Mouse (Mus musculus) CH12.LX (cell line): ENCODE data around the gene Zfp810.
A peak's percentile ranks its signal among the peaks of the same experiment; 100 is the strongest.

ENCODE experiments used
- CHD2 ChIP-seq: IDR thresholded peaks from 2 replicates; pipeline ENCODE4 v1.6.1; 2011; ENCODE audit warnings: low read length, improper control_type of control experiment
- CTCF ChIP-seq, 2 experiments: IDR thresholded peaks in 1 of 2; conservative IDR thresholded peaks in 1 of 2; 2 replicates each; pipeline ENCODE4 v1.5.1; 2011 to 2012; ENCODE audit warnings: low read depth in 2 of 2, low read length in 2 of 2, improper control_type of control experiment in 1 of 2, inconsistent platforms in 1 of 2, mild to moderate bottlenecking in 1 of 2, moderate library complexity in 1 of 2
- EP300 ChIP-seq: IDR thresholded peaks from 2 replicates; pipeline ENCODE4 v1.6.1; 2011; ENCODE audit warnings: low read length, improper control_type of control experiment
- MAFK ChIP-seq: IDR thresholded peaks from 2 replicates; pipeline ENCODE4 v1.6.1; 2011; ENCODE audit warnings: low read length, improper control_type of control experiment; ENCODE audit not compliant: insufficient replicate concordance
- MXI1 ChIP-seq: IDR thresholded peaks from 2 replicates; pipeline ENCODE4 v1.6.1; 2011; ENCODE audit warnings: mild to moderate bottlenecking, low read depth, low read length, improper control_type of control experiment
- NELFE ChIP-seq: IDR thresholded peaks from 2 replicates; pipeline ENCODE4 v1.6.1; 2011; ENCODE audit warnings: low read depth, low read length, improper control_type of control experiment
- POLR2A ChIP-seq: IDR thresholded peaks from 2 replicates; pipeline ENCODE4 v1.6.1; 2011; ENCODE audit warnings: low read depth, mild to moderate bottlenecking, improper control_type of control experiment, low read length
- TCF12 ChIP-seq: IDR thresholded peaks from 2 replicates; pipeline ENCODE4 v1.6.1; 2014; ENCODE audit warnings: low read depth, mild to moderate bottlenecking, inconsistent platforms, low read length, improper control_type of control experiment
- USF1 ChIP-seq: IDR thresholded peaks from 2 replicates; pipeline ENCODE4 v1.6.1; 2014; ENCODE audit warnings: low read depth, mild to moderate bottlenecking, inconsistent platforms, low read length, improper control_type of control experiment
- ZC3H11A ChIP-seq: IDR thresholded peaks from 2 replicates; pipeline ENCODE4 v1.6.1; 2012; ENCODE audit warnings: low read depth, mild to moderate bottlenecking, inconsistent platforms, low read length, improper control_type of control experiment

- TF ChIP-seq POLR2A = peak; percentile 79
- peak; percentile 68 for TF ChIP-seq NELFE
- TF ChIP-seq MAFK = no peak
- no peak; the same call in 1 of the 2 replicates for TF ChIP-seq MXI1
- no peak for TF ChIP-seq CHD2
- no peak for TF ChIP-seq CTCF (conservative IDR thresholded peaks at IDR 0.05 in 1 of 2, IDR thresholded peaks at IDR 0.05 in 1 of 2; ENCODE audit: low read depth in 2 of 2, low read length in 2 of 2)
- no peak for TF ChIP-seq USF1
- no peak for TF ChIP-seq ZC3H11A
- TF ChIP-seq EP300 = no peak
- peak; percentile 35; the same call in 1 of the 2 replicates for TF ChIP-seq TCF12
Observed at GRCm38 (mm10) chr9:22259184-22260091, 48.0 kb downstream of the Zfp810 start, which contains the start of gene Zfp599.
